Mouse (Mus musculus) ES-Bruce4 (cell line): ENCODE results near the gene Hdgf. TPM values are rescaled to one million over a fixed set of nuclear protein-coding genes. Genes with fewer than 3 reads are reported as not detected.

Experiments used
- H3K27ac ChIP-seq: 2 replicates; pipeline ENCODE4 v1.5.1; 2012; ENCODE audit warnings: low read length, inconsistent platforms; ENCODE audit not compliant: insufficient read depth
- H3K27me3 ChIP-seq: 2 replicates; pipeline ENCODE4 v1.6.1; 2012; ENCODE audit warnings: mild to moderate bottlenecking, low read length, inconsistent platforms; ENCODE audit not compliant: control insufficient read depth, poor library complexity, insufficient read depth, severe bottlenecking
- H3K36me3 ChIP-seq: 2 replicates; pipeline ENCODE4 v1.6.1; 2012; ENCODE audit warnings: inconsistent platforms, mild to moderate bottlenecking, low read length, moderate library complexity; ENCODE audit not compliant: control insufficient read depth, poor library complexity, insufficient read depth, severe bottlenecking
- H3K4me1 ChIP-seq: one replicate; pipeline ENCODE4 v1.8.1; 2011; ENCODE audit warnings: low read length; ENCODE audit not compliant: control insufficient read depth, insufficient read depth
- H3K4me3 ChIP-seq: 2 replicates; pipeline ENCODE4 v1.5.1; 2011; ENCODE audit warnings: low read depth, mild to moderate bottlenecking, low read length
- H3K9ac ChIP-seq: 2 replicates; pipeline ENCODE4 v1.6.1; 2012; ENCODE audit warnings: low read depth, mild to moderate bottlenecking, inconsistent platforms; ENCODE audit not compliant: poor library complexity, severe bottlenecking
- H3K9me3 ChIP-seq: replicated peaks from 2 replicates; pipeline ENCODE4 v1.6.1; 2012; ENCODE audit warnings: mild to moderate bottlenecking, low read length, inconsistent platforms; ENCODE audit not compliant: control insufficient read depth, poor library complexity, insufficient read depth, severe bottlenecking
- CTCF ChIP-seq: IDR thresholded peaks from one replicate; pipeline ENCODE4 v1.8.1; 2011; ENCODE audit warnings: low read depth, low read length
- EP300 ChIP-seq: IDR thresholded peaks from 2 replicates; pipeline ENCODE4 v1.6.1; 2011; ENCODE audit warnings: low read depth, low read length; ENCODE audit not compliant: insufficient read depth
- POLR2A ChIP-seq: IDR thresholded peaks from one replicate; pipeline ENCODE4 v1.8.1; 2011; ENCODE audit warnings: low read length; ENCODE audit not compliant: insufficient read depth
- polyA plus RNA-seq: library from polyadenylated mRNA; stranded (reverse); fragments of >200 nt; gene quantifications from 2 replicates; pipeline ENCODE4 v1.2.4, GENCODE M21; 2011; ENCODE audit warnings: low read depth; ENCODE audit not compliant: missing spikeins, insufficient read depth, insufficient read length

Gene Hdgf
- polyA plus RNA-seq, 1 experiment, result 508 TPM

DNA sequence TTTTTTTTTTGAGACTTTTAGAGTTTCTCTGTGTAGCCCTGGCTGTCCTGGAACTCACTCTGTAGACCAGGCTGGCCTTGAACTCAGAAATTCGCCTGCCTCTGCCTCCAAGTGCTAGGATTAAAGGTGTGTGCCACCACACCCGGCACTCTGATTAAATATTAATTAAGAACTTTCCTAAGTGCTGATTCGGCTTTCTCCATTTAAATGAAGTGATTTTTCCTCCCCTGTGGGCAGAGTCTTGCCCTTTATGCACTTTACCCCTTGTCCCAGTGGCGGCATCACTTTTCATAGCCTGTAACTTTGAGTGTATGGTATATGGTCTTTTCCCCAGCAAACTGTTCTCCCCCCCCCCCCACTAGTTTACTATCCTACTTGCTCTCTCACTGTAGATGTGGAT, 29.1 kb downstream of the Hdgf start:
- peaks cover 65% of the 10 kb centered on the region for H3K36me3 ChIP-seq
- no peak overlapping the region for H3K27ac ChIP-seq
- H3K9ac ChIP-seq, result no peak overlapping the region
- H3K27me3 ChIP-seq, result no peaks in the 10 kb centered on the region
- no peak overlapping the region for H3K4me3 ChIP-seq
- no peaks in the 10 kb centered on the region for H3K9me3 ChIP-seq
- H3K4me1 ChIP-seq, result peaks cover 2% of the 10 kb centered on the region
- TF ChIP-seq EP300 (no peak), POLR2A (no peak), CTCF (no peak)

DNA sequence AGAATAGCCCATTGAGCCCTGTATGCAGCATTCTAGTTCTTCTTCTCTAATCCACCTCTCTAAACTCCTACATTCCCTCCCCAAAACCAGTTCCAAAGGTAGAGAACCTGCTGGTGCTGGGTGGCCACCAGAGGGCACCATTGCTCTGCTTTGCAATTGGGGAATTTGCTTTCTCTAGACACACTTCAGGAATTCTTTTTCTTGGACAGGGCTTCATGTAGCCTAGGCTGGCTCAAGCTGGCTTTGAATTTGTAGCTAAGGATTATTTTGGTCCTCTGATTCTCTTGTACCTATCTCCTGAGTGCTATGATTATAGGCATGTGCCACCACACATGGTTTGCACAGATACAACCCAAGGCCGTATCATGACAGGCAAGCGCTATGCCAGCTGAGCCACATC, 29.7 kb downstream of the Hdgf start:
- no peak overlapping the region for H3K9ac ChIP-seq
- H3K4me1 ChIP-seq, result peaks cover 2% of the 10 kb centered on the region
- no peaks in the 10 kb centered on the region for H3K9me3 ChIP-seq
- H3K27me3 ChIP-seq, result no peaks in the 10 kb centered on the region
- no peak overlapping the region for H3K27ac ChIP-seq
- TF ChIP-seq CTCF (peak; percentile 88), EP300 (no peak)
- no peak overlapping the region for H3K4me3 ChIP-seq
- H3K36me3 ChIP-seq, result peaks cover 67% of the 10 kb centered on the region

DNA sequence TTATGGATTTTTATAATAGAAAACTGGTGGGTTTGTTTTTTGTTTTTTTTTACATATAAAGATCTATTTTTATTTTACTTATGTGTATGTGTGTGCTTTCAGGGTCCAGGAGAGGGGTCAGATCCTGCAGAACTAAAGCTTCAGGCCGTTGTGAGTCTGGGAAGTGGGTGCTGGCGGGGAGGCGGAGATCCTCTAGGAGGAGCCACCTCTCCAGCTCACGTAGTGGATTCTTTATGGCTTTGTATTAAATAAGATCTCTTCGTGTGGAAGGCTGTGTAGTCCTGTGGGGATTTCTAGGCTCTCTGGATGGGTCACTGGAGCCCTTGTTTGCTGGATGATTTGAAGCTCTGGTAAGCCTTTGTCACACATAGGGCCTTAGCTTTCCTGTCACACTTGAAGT, 34.5 kb downstream of the Hdgf start:
- Histone ChIP-seq H3K9ac (no peak overlapping the region), H3K27me3 (no peaks in the 10 kb centered on the region), H3K36me3 (peaks cover 52% of the 10 kb centered on the region), H3K4me3 (no peak overlapping the region), H3K9me3 (no peaks in the 10 kb centered on the region), H3K27ac (no peak overlapping the region), H3K4me1 (peaks cover 7% of the 10 kb centered on the region)
- TF ChIP-seq POLR2A (no peak), EP300 (no peak)

DNA sequence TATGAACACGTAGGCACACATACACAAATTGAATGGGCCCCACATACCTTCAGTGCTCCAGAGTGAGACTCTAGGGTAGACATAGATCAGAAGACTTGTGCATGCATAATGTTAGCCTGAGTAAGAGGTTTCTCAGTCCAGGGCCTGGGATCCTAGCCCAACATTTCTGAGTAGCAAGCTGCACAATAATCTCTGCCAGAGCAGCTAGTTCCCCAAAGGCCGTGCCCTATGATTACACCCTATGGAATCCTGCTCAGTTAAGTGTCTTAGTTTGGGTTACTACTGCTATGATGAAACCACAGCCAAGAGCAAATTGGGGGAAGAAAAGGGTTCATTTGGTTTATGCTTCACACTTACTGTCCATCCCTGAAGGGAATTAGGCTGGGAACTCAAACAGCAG, 36.4 kb downstream of the Hdgf start:
- H3K36me3 ChIP-seq, result peaks cover 46% of the 10 kb centered on the region
- TF ChIP-seq POLR2A (no peak), CTCF (no peak), EP300 (no peak)

DNA sequence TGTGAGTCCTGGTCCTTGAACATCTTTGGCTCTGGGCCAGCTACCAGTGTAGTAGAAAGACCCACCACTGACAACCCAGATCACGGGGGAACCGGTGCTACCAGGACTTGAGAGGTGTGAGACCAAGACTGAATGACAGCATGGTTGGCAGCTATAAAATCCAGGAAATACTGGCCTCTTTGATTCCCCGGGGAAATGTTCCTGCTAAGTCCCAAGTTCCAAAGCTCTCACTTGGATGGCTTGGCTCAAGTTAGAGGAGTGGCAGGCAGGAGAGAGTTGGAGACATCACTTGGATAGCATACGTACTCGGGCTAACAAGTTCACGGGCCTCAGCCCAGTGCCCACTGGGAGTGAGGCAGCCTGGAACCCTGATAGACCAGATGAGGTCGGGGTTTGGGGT, 37.5 kb downstream of the Hdgf start:
- no peak overlapping the region for H3K4me3 ChIP-seq
- no peaks in the 10 kb centered on the region for H3K9me3 ChIP-seq
- H3K27me3 ChIP-seq, result no peaks in the 10 kb centered on the region; the same call in 1 of the 2 replicates
- TF ChIP-seq EP300 (no peak), POLR2A (no peak), CTCF (no peak)
- H3K4me1 ChIP-seq, result peaks cover 10% of the 10 kb centered on the region
- H3K9ac ChIP-seq, result no peak overlapping the region
- H3K27ac ChIP-seq, result no peak overlapping the region
- peaks cover 35% of the 10 kb centered on the region for H3K36me3 ChIP-seq

More for the DNA sequence above, 36.4 kb downstream of the Hdgf start:
- H3K4me3 ChIP-seq, result no peak overlapping the region
- no peaks in the 10 kb centered on the region for H3K9me3 ChIP-seq
- H3K27me3 ChIP-seq, result no peaks in the 10 kb centered on the region
- peaks cover 9% of the 10 kb centered on the region for H3K4me1 ChIP-seq
- H3K9ac ChIP-seq, result no peak overlapping the region
- H3K27ac ChIP-seq, result no peak overlapping the region

DNA sequence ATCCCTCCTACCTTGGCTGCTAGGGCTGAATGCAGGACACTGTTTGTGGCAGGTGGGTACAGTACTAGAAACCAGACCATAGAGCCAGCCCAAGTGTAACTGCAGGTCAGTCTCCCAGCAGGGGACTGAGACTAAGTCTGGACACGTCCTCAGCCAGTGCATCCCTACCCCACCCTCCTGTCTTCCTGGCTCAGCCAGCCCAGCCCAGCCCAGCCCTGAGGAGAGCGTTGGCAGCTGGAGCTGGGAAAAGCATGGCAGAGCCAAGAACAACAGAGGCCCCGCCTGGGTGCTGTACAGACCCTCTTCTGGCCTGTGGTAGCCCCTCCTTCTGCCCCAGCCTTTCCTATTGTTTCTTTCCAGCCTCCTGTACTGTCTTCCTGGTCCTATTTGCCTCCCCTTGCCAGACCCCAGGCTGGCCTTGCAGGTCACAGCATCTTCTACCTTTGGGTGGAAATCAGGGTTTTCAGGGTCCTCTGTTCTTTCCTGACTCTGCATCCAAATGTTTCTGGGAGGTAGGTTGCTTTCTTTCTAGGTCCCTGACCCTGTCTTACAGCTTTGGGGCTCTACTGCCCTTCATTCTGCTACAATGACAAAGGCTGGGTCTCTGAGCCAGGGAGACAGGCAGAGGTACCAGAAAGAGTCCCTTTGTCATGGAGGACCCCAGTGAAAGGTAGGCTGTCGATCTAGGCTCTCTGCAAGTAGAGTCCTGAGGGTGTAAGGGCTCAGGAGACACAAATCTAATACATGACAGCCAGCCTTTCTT, 38.9 kb downstream of the Hdgf start:
- peaks cover 11% of the 10 kb centered on the region for H3K4me1 ChIP-seq
- TF ChIP-seq CTCF (no peak), POLR2A (no peak), EP300 (0 out of 2 replicates have a peak, but pooled peaks have one; percentile 40)
- no peaks in the 10 kb centered on the region; the same call in 1 of the 2 replicates for H3K27me3 ChIP-seq
- no peak overlapping the region for H3K4me3 ChIP-seq
- H3K36me3 ChIP-seq, result peaks cover 22% of the 10 kb centered on the region; the same call in 1 of the 2 replicates
- no peak overlapping the region for H3K9ac ChIP-seq
- no peaks in the 10 kb centered on the region for H3K9me3 ChIP-seq
- H3K27ac ChIP-seq, result no peak overlapping the region
